Mouse (Mus musculus): ENCODE measurements around the gene Tmem216. TPM values are rescaled to one million over a fixed set of nuclear protein-coding genes. Genes with fewer than 3 reads are reported as not detected.

The Tmem216 gene
- polyA plus RNA-seq, 1 experiment from 2014 or later, result 28.4 TPM

- Histone ChIP-seq H3K36me3 (ENCODE audit: control insufficient read depth, insufficient read depth, low read length) (no peaks in the 10 kb centered on the region), H3K4me3 (ENCODE audit: low read length) (no peak overlapping the region), H3K27me3 (replicated peaks; ENCODE audit: control insufficient read depth, insufficient read depth, low read length) (no peaks in the 10 kb centered on the region), H3K27ac (ENCODE audit: low read length) (no peak overlapping the region), H3K4me1 (ENCODE audit: control insufficient read depth, insufficient read depth, low read length) (peaks cover 5% of the 10 kb centered on the region), H3K9ac (ENCODE audit: low read depth, low read length) (no peak overlapping the region), H3K4me2 (ENCODE audit: low read depth, low read length) (no peak overlapping the region), H3K9me3 (ENCODE audit: control insufficient read depth, low read length) (no peaks in the 10 kb centered on the region)
- 71% methylated on average over 2 of the region's 2 CpGs for WGBS
- no peak for ATAC-seq
Observed at GRCm38 (mm10) chr19:10557001-10557400, 963 bp upstream of the Tmem216 start.

GRCm38 (mm10) chr19:10539454-10539853, 16.6 kb downstream of the Tmem216 start:
- no peak for ATAC-seq
- Histone ChIP-seq H3K4me2 (ENCODE audit: low read depth, low read length) (no peak overlapping the region), H3K9me3 (ENCODE audit: control insufficient read depth, low read length) (no peaks in the 10 kb centered on the region), H3K9ac (ENCODE audit: low read depth, low read length) (no peak overlapping the region), H3K27ac (ENCODE audit: low read length) (no peak overlapping the region), H3K4me3 (ENCODE audit: low read length) (no peak overlapping the region), H3K4me1 (ENCODE audit: control insufficient read depth, insufficient read depth, low read length) (no peaks in the 10 kb centered on the region), H3K36me3 (ENCODE audit: control insufficient read depth, insufficient read depth, low read length) (peaks cover 21% of the 10 kb centered on the region), H3K27me3 (replicated peaks; ENCODE audit: control insufficient read depth, insufficient read depth, low read length) (no peaks in the 10 kb centered on the region)
- 91% methylated on average over 5 of the region's 5 CpGs for WGBS

- H3K36me3 ChIP-seq (ENCODE audit: control insufficient read depth, insufficient read depth, low read length), result peaks cover 17% of the 10 kb centered on the region
- H3K9me3 ChIP-seq (ENCODE audit: control insufficient read depth, low read length), result no peaks in the 10 kb centered on the region
- H3K27ac ChIP-seq (ENCODE audit: low read length), result no peak overlapping the region
- H3K4me1 ChIP-seq (ENCODE audit: control insufficient read depth, insufficient read depth, low read length), result peaks cover 8% of the 10 kb centered on the region
- ATAC-seq, result no peak
- H3K4me3 ChIP-seq (ENCODE audit: low read length), result no peak overlapping the region
- no peaks in the 10 kb centered on the region for H3K27me3 ChIP-seq (replicated peaks; ENCODE audit: control insufficient read depth, insufficient read depth, low read length)
- H3K4me2 ChIP-seq (ENCODE audit: low read depth, low read length), result no peak overlapping the region
- WGBS, result 100% methylated on average over 1 of the region's 1 CpGs
- no peak overlapping the region for H3K9ac ChIP-seq (ENCODE audit: low read depth, low read length)
Observed at GRCm38 (mm10) chr19:10530082-10530481, 26.0 kb downstream of the Tmem216 start.

- H3K9me3 ChIP-seq (ENCODE audit: control insufficient read depth, low read length), result no peaks in the 10 kb centered on the region
- peak within 1 kb of the TSS; percentile 93 for H3K4me3 ChIP-seq (ENCODE audit: low read length)
- H3K27me3 ChIP-seq (replicated peaks; ENCODE audit: control insufficient read depth, insufficient read depth, low read length), result no peaks in the 10 kb centered on the region
- H3K36me3 ChIP-seq (ENCODE audit: control insufficient read depth, insufficient read depth, low read length), result 0 out of 2 replicates have a peak, but pooled peaks cover 3% of the 10 kb centered on the region
- no peak for ATAC-seq
- peak within 1 kb of the TSS; percentile 100 for H3K9ac ChIP-seq (ENCODE audit: low read depth, low read length)
- 0% methylated on average over 11 of the region's 11 CpGs for WGBS
- H3K4me1 ChIP-seq (ENCODE audit: control insufficient read depth, insufficient read depth, low read length), result peaks cover 15% of the 10 kb centered on the region
- peak within 1 kb of the TSS; percentile 100 for H3K27ac ChIP-seq (ENCODE audit: low read length)
- peak within 1 kb of the TSS; percentile 77 for H3K4me2 ChIP-seq (ENCODE audit: low read depth, low read length)
Observed at GRCm38 (mm10) chr19:10525910-10526309, 30.1 kb downstream of the Tmem216 start, which contains the start of gene Sdhaf2. Gene Sdhaf2 (minus strand): TSS chr19:10526142.

- Histone ChIP-seq H3K4me1 (ENCODE audit: control insufficient read depth, insufficient read depth, low read length) (peaks cover 15% of the 10 kb centered on the region), H3K4me2 (ENCODE audit: low read depth, low read length) (peak within 1 kb of the TSS; percentile 77), H3K27ac (ENCODE audit: low read length) (peak within 1 kb of the TSS; percentile 100), H3K36me3 (ENCODE audit: control insufficient read depth, insufficient read depth, low read length) (0 out of 2 replicates have a peak, but pooled peaks cover 3% of the 10 kb centered on the region), H3K27me3 (replicated peaks; ENCODE audit: control insufficient read depth, insufficient read depth, low read length) (no peaks in the 10 kb centered on the region), H3K9ac (ENCODE audit: low read depth, low read length) (peak within 1 kb of the TSS; percentile 100), H3K4me3 (ENCODE audit: low read length) (peak within 1 kb of the TSS; percentile 93), H3K9me3 (ENCODE audit: control insufficient read depth, low read length) (no peaks in the 10 kb centered on the region)
- peak; percentile 97 for ATAC-seq
- WGBS, result under 1% methylated on average over 79 of the region's 93 CpGs
Observed at GRCm38 (mm10) chr19:10525106-10525901, 30.7 kb downstream of the Tmem216 start, which contains the start of gene Cpsf7. Gene Cpsf7 (plus strand): TSS chr19:10525266.

- Histone ChIP-seq H3K4me2 (ENCODE audit: low read depth, low read length) (peak overlapping the region; percentile 57), H3K4me1 (ENCODE audit: control insufficient read depth, insufficient read depth, low read length) (peaks cover 15% of the 10 kb centered on the region), H3K4me3 (ENCODE audit: low read length) (peak overlapping the region; percentile 93), H3K9ac (ENCODE audit: low read depth, low read length) (peak overlapping the region; percentile 100), H3K9me3 (ENCODE audit: control insufficient read depth, low read length) (no peaks in the 10 kb centered on the region), H3K27ac (ENCODE audit: low read length) (peak overlapping the region; percentile 100), H3K36me3 (ENCODE audit: control insufficient read depth, insufficient read depth, low read length) (0 out of 2 replicates have a peak, but pooled peaks cover 3% of the 10 kb centered on the region), H3K27me3 (replicated peaks; ENCODE audit: control insufficient read depth, insufficient read depth, low read length) (no peaks in the 10 kb centered on the region)
- under 1% methylated on average over 19 of the region's 19 CpGs for WGBS
- ATAC-seq, result no peak
Observed at GRCm38 (mm10) chr19:10524784-10525105, 31.3 kb downstream of the Tmem216 start.

- Histone ChIP-seq H3K9ac (ENCODE audit: low read depth, low read length) (no peak overlapping the region), H3K36me3 (ENCODE audit: control insufficient read depth, insufficient read depth, low read length) (no peaks in the 10 kb centered on the region), H3K27ac (ENCODE audit: low read length) (no peak overlapping the region), H3K27me3 (replicated peaks; ENCODE audit: control insufficient read depth, insufficient read depth, low read length) (no peaks in the 10 kb centered on the region), H3K9me3 (ENCODE audit: control insufficient read depth, low read length) (no peaks in the 10 kb centered on the region), H3K4me1 (ENCODE audit: control insufficient read depth, insufficient read depth, low read length) (peaks cover 15% of the 10 kb centered on the region), H3K4me2 (ENCODE audit: low read depth, low read length) (peak overlapping the region; percentile 22; the same call in 1 of the 2 replicates), H3K4me3 (ENCODE audit: low read length) (no peak overlapping the region)
- ATAC-seq, result no peak
- WGBS, result 64% methylated on average over 5 of the region's 5 CpGs
Observed at GRCm38 (mm10) chr19:10523483-10524080, 32.5 kb downstream of the Tmem216 start.

GRCm38 (mm10) chr19:10521926-10522325, 34.1 kb downstream of the Tmem216 start:
- ATAC-seq, result no peak
- H3K27me3 ChIP-seq (replicated peaks; ENCODE audit: control insufficient read depth, insufficient read depth, low read length), result no peaks in the 10 kb centered on the region
- H3K4me2 ChIP-seq (ENCODE audit: low read depth, low read length), result no peak overlapping the region
- H3K9me3 ChIP-seq (ENCODE audit: control insufficient read depth, low read length), result no peaks in the 10 kb centered on the region
- WGBS, result 65% methylated on average over 1 of the region's 1 CpGs
- no peak overlapping the region for H3K9ac ChIP-seq (ENCODE audit: low read depth, low read length)
- no peak overlapping the region for H3K27ac ChIP-seq (ENCODE audit: low read length)
- no peak overlapping the region for H3K4me3 ChIP-seq (ENCODE audit: low read length)
- H3K36me3 ChIP-seq (ENCODE audit: control insufficient read depth, insufficient read depth, low read length), result peaks cover 3% of the 10 kb centered on the region; the same call in 1 of the 2 replicates
- H3K4me1 ChIP-seq (ENCODE audit: control insufficient read depth, insufficient read depth, low read length), result peaks cover 15% of the 10 kb centered on the region

GRCm38 (mm10) chr19:10520355-10520754, 35.7 kb downstream of the Tmem216 start:
- 53% methylated on average over 1 of the region's 1 CpGs for WGBS
- no peak for ATAC-seq

More at GRCm38 (mm10) chr19:10520355-10520754, 35.7 kb downstream of the Tmem216 start:
- Histone ChIP-seq H3K9ac (ENCODE audit: low read depth, low read length) (no peak overlapping the region), H3K27me3 (replicated peaks; ENCODE audit: control insufficient read depth, insufficient read depth, low read length) (no peaks in the 10 kb centered on the region), H3K9me3 (ENCODE audit: control insufficient read depth, low read length) (no peaks in the 10 kb centered on the region), H3K36me3 (ENCODE audit: control insufficient read depth, insufficient read depth, low read length) (peaks cover 15% of the 10 kb centered on the region), H3K27ac (ENCODE audit: low read length) (no peak overlapping the region), H3K4me1 (ENCODE audit: control insufficient read depth, insufficient read depth, low read length) (peaks cover 7% of the 10 kb centered on the region), H3K4me2 (ENCODE audit: low read depth, low read length) (no peak overlapping the region), H3K4me3 (ENCODE audit: low read length) (no peak overlapping the region)
